Mouse (Mus musculus) layer of hippocampus, postnatal 36 days (tissue): ENCODE measurements around the gene Itprip. TPM values are rescaled to one million over a fixed set of nuclear protein-coding genes. Genes with fewer than 3 reads are reported as not detected.
"Not testable (repeated sequence)": the region's sequence is repeated elsewhere in the genome, so short reads cannot be mapped to it uniquely, and the experiment has no call there.

Source experiments
- DNase-seq, 2 experiments: peaks; one replicate each; pipeline ENCODE4 v3.0.0; 2022
- microRNA-seq, 2 experiments: library from miRNA; unstranded; fragments of <30 nt; microRNA quantifications; one replicate each; pipeline ENCODE4 v1.2.0; 2021
- total RNA-seq, 2 experiments: library from RNA; stranded (reverse); gene quantifications; 2 replicates each; pipeline ENCODE4 v1.2.3; 2021

Gene Itprip
- total RNA-seq, 2 experiments from 2014 or later = 1.0 to 1.9 TPM

DNA sequence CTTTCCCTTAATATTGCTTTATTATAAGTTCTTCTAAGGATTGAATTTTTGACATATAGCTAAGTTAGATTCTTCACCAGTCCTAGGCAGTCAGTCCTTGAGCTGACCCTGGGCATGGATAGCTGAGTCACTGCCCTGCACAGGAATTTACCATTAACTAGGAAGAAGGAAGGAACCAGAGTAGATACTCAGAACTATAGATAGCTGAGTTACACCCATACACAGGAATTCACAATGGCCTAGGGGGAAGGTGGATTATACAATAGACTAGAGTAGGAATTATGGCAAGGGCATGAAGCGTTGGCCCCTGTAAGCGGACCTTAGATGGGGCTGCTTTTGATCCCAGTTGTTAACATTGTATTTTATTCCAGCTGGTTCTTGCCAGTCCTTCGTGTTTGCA, 67.0 kb downstream of the Itprip start:
- not testable (repeated sequence) for DNase-seq

DNA sequence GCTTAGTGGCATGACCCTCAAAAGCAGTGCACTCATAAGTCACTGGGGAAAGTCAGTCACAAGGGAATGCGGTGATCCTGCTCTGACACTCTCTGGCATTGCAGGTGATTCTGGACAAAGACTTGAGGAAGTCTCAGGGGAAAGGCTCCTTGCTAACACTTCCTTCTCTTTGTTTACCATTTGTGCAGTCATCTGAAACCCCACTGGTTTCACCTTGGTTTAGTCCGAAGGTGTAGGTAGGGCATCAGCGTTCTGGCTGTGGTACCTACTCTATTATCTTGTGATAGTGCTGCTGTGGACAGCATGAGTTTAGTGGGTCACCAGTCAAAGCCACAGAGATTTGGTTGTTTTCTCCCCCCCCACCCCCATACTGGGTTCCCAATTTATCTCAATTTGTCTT, 69.4 kb downstream of the Itprip start:
- DNase-seq = no peak

Small RNA genes within 50 kb of the gene (microRNA-seq; reads per million reads assigned to microRNA genes)
- 0 reads per million in 2 experiments for gene Gm22240

Other genes starting within 250 kb of the Itprip start
- under 1 TPM in 1 of 2 experiments, not detected in 1; 0.17 TPM for gene Col17a1, start 227.2 kb downstream of the Itprip start, total RNA-seq
- 100 to 1,000 TPM in 1 of 2 experiments, 10 to 100 TPM in 1; 99.1 to 105 TPM for gene Sfr1, start 187.6 kb downstream of the Itprip start, total RNA-seq
- 10 to 100 TPM; 46.5 to 50.0 TPM for gene Gsto1, start 64.3 kb downstream of the Itprip start, total RNA-seq
- 1 to 10 TPM; 2.7 to 3.1 TPM for gene Gsto2, start 53.8 kb downstream of the Itprip start, total RNA-seq
- gene Cfap43, start within 50 bp of the Itprip start, total RNA-seq = 1 to 10 TPM; 1.2 to 1.7 TPM
- gene Cfap58, start 18.4 kb upstream of the Itprip start, total RNA-seq = under 1 TPM; 0.30 to 0.35 TPM